Mouse (Mus musculus) liver, embryonic 15.5 days (tissue): ENCODE measurements at regions not wholly inside any gene's neighbourhood (a gene's known extent, or its start where the extent isn't known, plus 50 kb on each side); places are given as distances from the start of the nearest gene placed in this dataset.

ENCODE experiments used
- ATAC-seq: fragments of 200-750 bp; cut with Nextera tagmentation; 2 replicates; pipeline ENCODE4 v1.8.0; 2017; ENCODE audit warnings: moderate number of reproducible peaks, mild to moderate bottlenecking, moderate library complexity; ENCODE audit not compliant: insufficient read depth
- H3K27ac ChIP-seq: fragments of 300-500 bp; sonication (generic); replicated peaks from 2 replicates; pipeline ENCODE4 v1.5.1; 2015; ENCODE audit warnings: mild to moderate bottlenecking, inconsistent platforms
- H3K27me3 ChIP-seq: fragments of 300-500 bp; sonication (generic); 2 replicates; pipeline ENCODE4 v1.6.1; 2015; ENCODE audit warnings: mild to moderate bottlenecking, inconsistent platforms
- H3K36me3 ChIP-seq: fragments of 300-500 bp; sonication (generic); replicated peaks from 2 replicates; pipeline ENCODE4 v1.6.1; 2015; ENCODE audit warnings: moderate library complexity, mild to moderate bottlenecking, inconsistent platforms
- H3K4me1 ChIP-seq: fragments of 300-500 bp; sonication (generic); replicated peaks from 2 replicates; pipeline ENCODE4 v1.6.1; 2015; ENCODE audit warnings: inconsistent platforms
- H3K4me2 ChIP-seq: fragments of 300-500 bp; sonication (generic); 2 replicates; pipeline ENCODE4 v1.6.1; 2015; ENCODE audit warnings: moderate library complexity, mild to moderate bottlenecking, inconsistent platforms
- H3K4me3 ChIP-seq: fragments of 300-500 bp; sonication (generic); replicated peaks from 2 replicates; pipeline ENCODE4 v1.5.1; 2015; ENCODE audit warnings: mild to moderate bottlenecking, inconsistent platforms
- H3K9ac ChIP-seq: fragments of 300-500 bp; sonication (generic); 2 replicates; pipeline ENCODE4 v1.6.1; 2015; ENCODE audit warnings: moderate library complexity, mild to moderate bottlenecking, inconsistent platforms
- H3K9me3 ChIP-seq: fragments of 300-500 bp; sonication (generic); replicated peaks from 2 replicates; pipeline ENCODE4 v1.6.1; 2016; ENCODE audit warnings: inconsistent platforms
- WGBS: fragments of 180-500 bp; shearing (Covaris S2); methylation state at CpG from one replicate; pipeline ENCODE4 v1.1.7; 2015; ENCODE audit warnings: mixed read lengths; ENCODE audit not compliant: insufficient replicate concordance; 5-methylcytosine and 5-hydroxymethylcytosine counted together

- no peak for ATAC-seq
- no peak overlapping the region for H3K4me3 ChIP-seq
- 5% methylated on average over 36 of the region's 36 CpGs for WGBS
- no peak overlapping the region for H3K27ac ChIP-seq
- H3K4me2 ChIP-seq: peak overlapping the region; percentile 39; the same call in 1 of the 2 replicates
- no peaks in the 10 kb centered on the region for H3K4me1 ChIP-seq
- H3K36me3 ChIP-seq: no peaks in the 10 kb centered on the region
- H3K27me3 ChIP-seq: peaks cover 40% of the 10 kb centered on the region
- H3K9me3 ChIP-seq: no peaks in the 10 kb centered on the region
- no peak overlapping the region for H3K9ac ChIP-seq
Observed at GRCm38 (mm10) chr12:118529428-118530361, 228.5 kb upstream of the Sp4 start.

- ATAC-seq: no peak
- WGBS: 51% methylated on average over 2 of the region's 2 CpGs
Observed at GRCm38 (mm10) chr12:118521770-118522169, 220.5 kb upstream of the Sp4 start.

GRCm38 (mm10) chr12:118521329-118521728, 220.1 kb upstream of the Sp4 start:
- Histone ChIP-seq H3K9me3 (no peaks in the 10 kb centered on the region), H3K27ac (no peak overlapping the region), H3K4me2 (no peak overlapping the region), H3K27me3 (no peaks in the 10 kb centered on the region), H3K36me3 (no peaks in the 10 kb centered on the region), H3K4me1 (no peaks in the 10 kb centered on the region), H3K9ac (no peak overlapping the region), H3K4me3 (no peak overlapping the region)
- WGBS: 53% methylated on average over 1 of the region's 1 CpGs
- ATAC-seq: no peak

More at GRCm38 (mm10) chr12:118521770-118522169, 220.5 kb upstream of the Sp4 start:
- no peak overlapping the region for H3K27ac ChIP-seq
- no peak overlapping the region for H3K9ac ChIP-seq
- H3K36me3 ChIP-seq: no peaks in the 10 kb centered on the region
- H3K4me3 ChIP-seq: no peak overlapping the region
- no peaks in the 10 kb centered on the region for H3K4me1 ChIP-seq
- H3K27me3 ChIP-seq: no peaks in the 10 kb centered on the region
- H3K4me2 ChIP-seq: no peak overlapping the region
- H3K9me3 ChIP-seq: no peaks in the 10 kb centered on the region

GRCm38 (mm10) chr12:118519801-118520327, 218.6 kb upstream of the Sp4 start:
- ATAC-seq: no peak
- WGBS: 46% methylated on average over 10 of the region's 10 CpGs
- no peaks in the 10 kb centered on the region for H3K4me1 ChIP-seq
- no peaks in the 10 kb centered on the region for H3K36me3 ChIP-seq
- no peak overlapping the region for H3K4me3 ChIP-seq
- H3K9ac ChIP-seq: no peak overlapping the region
- no peak overlapping the region for H3K27ac ChIP-seq
- H3K9me3 ChIP-seq: no peaks in the 10 kb centered on the region
- H3K4me2 ChIP-seq: no peak overlapping the region
- no peaks in the 10 kb centered on the region for H3K27me3 ChIP-seq

- Histone ChIP-seq H3K27me3 (no peaks in the 10 kb centered on the region), H3K4me1 (no peaks in the 10 kb centered on the region), H3K27ac (no peak overlapping the region), H3K9ac (no peak overlapping the region), H3K4me3 (no peak overlapping the region), H3K4me2 (no peak overlapping the region), H3K9me3 (no peaks in the 10 kb centered on the region), H3K36me3 (no peaks in the 10 kb centered on the region)
- 20% methylated on average over 4 of the region's 4 CpGs for WGBS
- ATAC-seq: no peak
Observed at GRCm38 (mm10) chr12:118510989-118511388, 209.7 kb upstream of the Sp4 start.

- Histone ChIP-seq H3K36me3 (no peaks in the 10 kb centered on the region), H3K27me3 (no peaks in the 10 kb centered on the region), H3K9me3 (no peaks in the 10 kb centered on the region), H3K4me2 (no peak overlapping the region), H3K4me1 (no peaks in the 10 kb centered on the region), H3K4me3 (no peak overlapping the region), H3K9ac (no peak overlapping the region), H3K27ac (no peak overlapping the region)
- 60% methylated on average over 8 of the region's 8 CpGs for whole genome bisulfite sequencing
- ATAC-seq: no peak
Observed at GRCm38 (mm10) chr12:118508972-118509917, 208.0 kb upstream of the Sp4 start.

GRCm38 (mm10) chr12:118500392-118500791, 199.2 kb upstream of the Sp4 start:
- Histone ChIP-seq H3K9me3 (no peaks in the 10 kb centered on the region), H3K4me2 (no peak overlapping the region), H3K4me3 (no peak overlapping the region), H3K27me3 (no peaks in the 10 kb centered on the region), H3K9ac (no peak overlapping the region), H3K36me3 (no peaks in the 10 kb centered on the region), H3K27ac (no peak overlapping the region), H3K4me1 (no peaks in the 10 kb centered on the region)
- 38% methylated on average over 5 of the region's 5 CpGs for WGBS
- no peak for ATAC-seq

GRCm38 (mm10) chr12:118488038-118488437, 186.8 kb upstream of the Sp4 start:
- Histone ChIP-seq H3K27me3 (no peaks in the 10 kb centered on the region), H3K4me1 (no peaks in the 10 kb centered on the region), H3K36me3 (no peaks in the 10 kb centered on the region), H3K4me3 (no peak overlapping the region), H3K9ac (no peak overlapping the region), H3K9me3 (no peaks in the 10 kb centered on the region), H3K27ac (no peak overlapping the region), H3K4me2 (no peak overlapping the region)
- ATAC-seq: no peak
- 68% methylated on average over 5 of the region's 5 CpGs for WGBS

- Histone ChIP-seq H3K4me3 (no peak overlapping the region), H3K9me3 (no peaks in the 10 kb centered on the region), H3K4me2 (no peak overlapping the region), H3K4me1 (no peaks in the 10 kb centered on the region), H3K27ac (no peak overlapping the region), H3K9ac (no peak overlapping the region), H3K27me3 (no peaks in the 10 kb centered on the region), H3K36me3 (no peaks in the 10 kb centered on the region)
- WGBS: 61% methylated on average over 6 of the region's 6 CpGs
- ATAC-seq: no peak
Observed at GRCm38 (mm10) chr12:118486434-118486833, 185.2 kb upstream of the Sp4 start.

- Histone ChIP-seq H3K27me3 (no peaks in the 10 kb centered on the region), H3K36me3 (no peaks in the 10 kb centered on the region), H3K9me3 (no peaks in the 10 kb centered on the region), H3K27ac (no peak overlapping the region), H3K4me3 (no peak overlapping the region), H3K9ac (no peak overlapping the region), H3K4me1 (no peaks in the 10 kb centered on the region), H3K4me2 (no peak overlapping the region)
- 60% methylated on average over 2 of the region's 2 CpGs for WGBS
- no peak for ATAC-seq
Observed at GRCm38 (mm10) chr12:118481347-118481746, 180.1 kb upstream of the Sp4 start.

- H3K4me2 ChIP-seq: no peak overlapping the region
- H3K27ac ChIP-seq: no peak overlapping the region
- H3K9ac ChIP-seq: no peak overlapping the region
- no peaks in the 10 kb centered on the region for H3K36me3 ChIP-seq
- no peak for ATAC-seq
- no peaks in the 10 kb centered on the region for H3K4me1 ChIP-seq
- 59% methylated on average over 3 of the region's 3 CpGs for WGBS
- no peaks in the 10 kb centered on the region for H3K9me3 ChIP-seq
- no peaks in the 10 kb centered on the region for H3K27me3 ChIP-seq
- no peak overlapping the region for H3K4me3 ChIP-seq
Observed at GRCm38 (mm10) chr12:118474732-118475131, 173.5 kb upstream of the Sp4 start.
